Mouse (Mus musculus): ENCODE data around the gene Sall1. TPM values are rescaled to one million over a fixed set of nuclear protein-coding genes. Genes with fewer than 3 reads are reported as not detected.

Gene Sall1
- 2.4 and 2.6 TPM in 2 replicates for polyA plus RNA-seq (2014; fragmentation: Nextera tagmentation; extraction: Ambion mirVana)

DNA sequence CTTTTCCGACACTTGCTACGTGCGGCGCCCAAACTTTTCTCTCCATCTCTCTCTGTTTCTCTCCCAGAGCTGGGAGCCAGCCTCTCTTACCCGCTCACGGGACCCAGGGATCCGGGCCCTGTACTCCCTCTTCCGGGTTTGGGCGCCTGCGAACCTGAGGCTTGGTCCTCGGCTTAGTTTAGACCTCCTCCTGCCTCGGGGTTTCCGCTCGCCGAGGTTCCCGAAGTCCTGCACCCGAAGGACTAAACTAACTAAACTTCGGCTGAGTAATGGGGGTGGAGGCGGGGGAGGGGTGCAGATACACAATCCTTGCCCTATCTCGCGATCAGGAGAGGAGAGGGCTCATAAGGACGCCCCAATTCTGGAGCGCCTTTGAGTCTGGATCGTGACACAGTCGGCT lies at the start of gene Sall1:
Gene Sall1 (minus strand): TSS at position 223 of the 400 bp plus-strand sequence.
- peak within 1 kb of the TSS; percentile 20; the same call in 1 of the 2 replicates for H3K9ac ChIP-seq (ENCODE audit: low read depth, low read length)

GRCm38 (mm10) chr8:89089916-89090315 lies 46.0 kb upstream of the Sall1 start:
- Histone ChIP-seq H3K9ac (ENCODE audit: low read depth, low read length) (no peak overlapping the region), H3K36me3 (ENCODE audit: control insufficient read depth, insufficient read depth, low read length) (no peaks in the 10 kb centered on the region), H3K27ac (ENCODE audit: low read depth, low read length) (no peak overlapping the region), H3K4me2 (no peak overlapping the region), H3K4me3 (ENCODE audit: low read depth, low read length) (no peak overlapping the region), H3K27me3 (replicated peaks; ENCODE audit: control insufficient read depth, insufficient read depth, low read length) (no peaks in the 10 kb centered on the region), H3K4me1 (replicated peaks; ENCODE audit: control insufficient read depth, insufficient read depth, low read length) (no peaks in the 10 kb centered on the region), H3K9me3 (ENCODE audit: control insufficient read depth, low read length) (no peaks in the 10 kb centered on the region)
- ATAC-seq (replicated peaks; ENCODE audit: low FRiP score): no peak
- WGBS: 48% methylated on average over 5 of the region's 5 CpGs
- DNase-seq (ENCODE audit: low spot score): no peak

More for the DNA sequence above, at the start of gene Sall1:
- no peaks in the 10 kb centered on the region for H3K9me3 ChIP-seq (ENCODE audit: control insufficient read depth, low read length)
- peaks cover 98% of the 10 kb centered on the region for H3K27me3 ChIP-seq (replicated peaks; ENCODE audit: control insufficient read depth, insufficient read depth, low read length)
- WGBS: under 1% methylated on average over 25 of the region's 25 CpGs
- peak; percentile 49 for DNase-seq (ENCODE audit: low spot score)
- no peaks in the 10 kb centered on the region; the same call in none of the 2 replicates for H3K4me1 ChIP-seq (replicated peaks; ENCODE audit: control insufficient read depth, insufficient read depth, low read length)
- H3K4me3 ChIP-seq (ENCODE audit: low read depth, low read length): peak within 1 kb of the TSS; percentile 56
- peak within 1 kb of the TSS; percentile 52 for H3K27ac ChIP-seq (ENCODE audit: low read depth, low read length)
- ATAC-seq (replicated peaks; ENCODE audit: low FRiP score): no peak
- H3K36me3 ChIP-seq (ENCODE audit: control insufficient read depth, insufficient read depth, low read length): no peaks in the 10 kb centered on the region
- H3K4me2 ChIP-seq: peak within 1 kb of the TSS; percentile 69

DNA sequence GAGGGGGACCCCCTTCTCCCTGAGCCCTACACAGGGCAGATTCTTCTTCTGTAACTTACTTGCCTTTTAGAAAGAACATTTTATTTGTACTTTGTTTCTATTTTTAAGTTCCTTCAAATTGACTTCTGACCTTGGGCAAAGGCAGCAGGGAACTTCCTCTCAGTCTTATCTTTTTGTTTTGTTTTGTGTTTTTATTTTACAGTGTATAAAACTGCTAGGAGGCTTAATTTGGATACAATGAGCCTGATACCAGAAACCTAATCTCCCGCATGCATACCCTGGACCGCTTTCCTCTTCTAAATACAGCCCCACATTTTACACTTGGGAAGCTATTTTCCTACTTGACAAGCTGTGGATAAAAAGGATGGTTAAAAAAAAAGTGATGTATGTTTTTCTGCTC lies 35.2 kb upstream of the Sall1 start:
- Histone ChIP-seq H3K4me2 (no peak overlapping the region), H3K4me1 (replicated peaks; ENCODE audit: control insufficient read depth, insufficient read depth, low read length) (no peaks in the 10 kb centered on the region), H3K9ac (ENCODE audit: low read depth, low read length) (no peak overlapping the region), H3K9me3 (ENCODE audit: control insufficient read depth, low read length) (no peaks in the 10 kb centered on the region), H3K27me3 (replicated peaks; ENCODE audit: control insufficient read depth, insufficient read depth, low read length) (no peaks in the 10 kb centered on the region), H3K27ac (ENCODE audit: low read depth, low read length) (no peak overlapping the region), H3K4me3 (ENCODE audit: low read depth, low read length) (no peak overlapping the region), H3K36me3 (ENCODE audit: control insufficient read depth, insufficient read depth, low read length) (no peaks in the 10 kb centered on the region)
- 77% methylated on average over 2 of the region's 2 CpGs for whole genome bisulfite sequencing
- ATAC-seq (replicated peaks; ENCODE audit: low FRiP score) (no peak), DNase-seq (ENCODE audit: low spot score) (no peak)

DNA sequence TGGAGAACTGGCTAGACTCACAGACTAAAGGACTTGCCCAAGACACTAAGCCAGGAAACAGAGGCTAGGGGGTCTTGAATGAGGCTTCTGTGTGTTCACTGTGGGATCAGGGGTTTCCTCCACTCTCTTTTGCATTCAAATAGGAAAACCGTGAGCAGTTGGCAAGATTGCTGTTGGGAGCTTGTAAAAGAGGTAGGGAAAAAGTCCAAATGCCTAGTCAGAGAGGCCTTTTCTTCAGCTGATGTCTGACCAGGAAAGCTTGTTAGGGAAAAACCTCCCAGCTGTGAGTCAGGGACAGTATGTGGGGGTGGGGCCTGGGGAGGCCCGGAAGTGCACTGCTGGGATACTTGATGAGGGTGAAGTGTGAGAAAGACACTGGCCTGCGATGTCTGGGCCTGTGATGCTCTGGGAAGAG lies 29.0 kb upstream of the Sall1 start:
- WGBS: 26% methylated on average over 3 of the region's 3 CpGs
- Histone ChIP-seq H3K4me3 (ENCODE audit: low read depth, low read length) (no peak overlapping the region), H3K9me3 (ENCODE audit: control insufficient read depth, low read length) (no peaks in the 10 kb centered on the region), H3K36me3 (ENCODE audit: control insufficient read depth, insufficient read depth, low read length) (no peaks in the 10 kb centered on the region), H3K4me2 (no peak overlapping the region), H3K9ac (ENCODE audit: low read depth, low read length) (no peak overlapping the region), H3K27ac (ENCODE audit: low read depth, low read length) (no peak overlapping the region), H3K4me1 (replicated peaks; ENCODE audit: control insufficient read depth, insufficient read depth, low read length) (no peaks in the 10 kb centered on the region), H3K27me3 (replicated peaks; ENCODE audit: control insufficient read depth, insufficient read depth, low read length) (no peaks in the 10 kb centered on the region)
- ATAC-seq (replicated peaks; ENCODE audit: low FRiP score) (no peak), DNase-seq (ENCODE audit: low spot score) (no peak)

GRCm38 (mm10) chr8:89067499-89067898 lies 23.5 kb upstream of the Sall1 start:
- Histone ChIP-seq H3K27ac (ENCODE audit: low read depth, low read length) (no peak overlapping the region), H3K4me1 (replicated peaks; ENCODE audit: control insufficient read depth, insufficient read depth, low read length) (no peaks in the 10 kb centered on the region), H3K27me3 (replicated peaks; ENCODE audit: control insufficient read depth, insufficient read depth, low read length) (no peaks in the 10 kb centered on the region), H3K36me3 (ENCODE audit: control insufficient read depth, insufficient read depth, low read length) (no peaks in the 10 kb centered on the region), H3K9ac (ENCODE audit: low read depth, low read length) (no peak overlapping the region), H3K4me2 (no peak overlapping the region), H3K9me3 (ENCODE audit: control insufficient read depth, low read length) (no peaks in the 10 kb centered on the region), H3K4me3 (ENCODE audit: low read depth, low read length) (no peak overlapping the region)
- DNase-seq (ENCODE audit: low spot score) (no peak), ATAC-seq (replicated peaks; ENCODE audit: low FRiP score) (no peak)
- 75% methylated on average over 3 of the region's 3 CpGs for WGBS

- H3K9ac ChIP-seq (ENCODE audit: low read depth, low read length): no peak overlapping the region
- no peaks in the 10 kb centered on the region for H3K36me3 ChIP-seq (ENCODE audit: control insufficient read depth, insufficient read depth, low read length)
- no peak overlapping the region for H3K27ac ChIP-seq (ENCODE audit: low read depth, low read length)
- H3K4me2 ChIP-seq: no peak overlapping the region
- no peaks in the 10 kb centered on the region for H3K4me1 ChIP-seq (replicated peaks; ENCODE audit: control insufficient read depth, insufficient read depth, low read length)
- DNase-seq (ENCODE audit: low spot score): no peak
- WGBS: 77% methylated on average over 9 of the region's 9 CpGs
- no peak for ATAC-seq (replicated peaks; ENCODE audit: low FRiP score)
- no peak overlapping the region for H3K4me3 ChIP-seq (ENCODE audit: low read depth, low read length)
- no peaks in the 10 kb centered on the region for H3K9me3 ChIP-seq (ENCODE audit: control insufficient read depth, low read length)
- 0 out of 2 replicates have a peak, but pooled peaks cover 3% of the 10 kb centered on the region for H3K27me3 ChIP-seq (replicated peaks; ENCODE audit: control insufficient read depth, insufficient read depth, low read length)
Measured at GRCm38 (mm10) chr8:89064042-89064441, 20.1 kb upstream of the Sall1 start.

DNA sequence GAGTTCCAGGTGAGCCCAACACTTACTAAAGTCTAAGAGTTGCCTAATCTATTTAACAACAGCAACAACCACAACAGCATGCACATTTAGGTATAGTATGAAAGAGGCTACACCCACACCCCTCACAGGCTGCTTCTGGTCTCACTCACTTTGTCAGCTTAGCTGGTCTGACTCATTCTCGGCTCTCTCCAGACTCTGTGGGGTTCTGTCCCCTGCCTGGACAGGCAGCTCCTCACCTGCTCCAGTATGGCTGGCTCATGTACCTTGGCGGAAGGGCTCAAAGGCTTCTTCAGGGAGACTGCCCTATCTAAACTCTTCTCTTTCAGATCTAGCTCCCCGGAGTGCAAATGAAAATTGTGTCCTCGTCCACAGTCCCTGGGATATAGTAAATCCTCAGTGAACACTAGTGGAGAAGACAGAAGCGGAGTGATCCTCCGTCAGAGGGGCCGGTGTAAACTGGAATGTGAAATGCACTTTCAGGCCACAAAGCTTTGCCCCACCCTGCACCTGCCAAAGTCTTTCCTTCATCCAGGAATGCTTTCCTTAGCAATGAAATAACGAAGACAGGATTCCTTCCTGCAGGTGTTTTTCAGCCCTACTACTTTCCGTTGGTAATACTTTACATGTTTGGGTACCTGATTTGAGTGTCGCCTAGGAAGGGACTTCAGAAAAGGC lies 19.5 kb upstream of the Sall1 start:
- no peaks in the 10 kb centered on the region for H3K4me1 ChIP-seq (replicated peaks; ENCODE audit: control insufficient read depth, insufficient read depth, low read length)
- ATAC-seq (replicated peaks; ENCODE audit: low FRiP score): no peak
- no peaks in the 10 kb centered on the region for H3K9me3 ChIP-seq (ENCODE audit: control insufficient read depth, low read length)
- no peak for DNase-seq (ENCODE audit: low spot score)
- H3K36me3 ChIP-seq (ENCODE audit: control insufficient read depth, insufficient read depth, low read length): no peaks in the 10 kb centered on the region
- no peak overlapping the region for H3K27ac ChIP-seq (ENCODE audit: low read depth, low read length)
- no peak overlapping the region for H3K4me3 ChIP-seq (ENCODE audit: low read depth, low read length)
- 0 out of 2 replicates have a peak, but pooled peaks cover 3% of the 10 kb centered on the region for H3K27me3 ChIP-seq (replicated peaks; ENCODE audit: control insufficient read depth, insufficient read depth, low read length)
- no peak overlapping the region for H3K9ac ChIP-seq (ENCODE audit: low read depth, low read length)
- H3K4me2 ChIP-seq: no peak overlapping the region
- 76% methylated on average over 10 of the region's 10 CpGs for WGBS

DNA sequence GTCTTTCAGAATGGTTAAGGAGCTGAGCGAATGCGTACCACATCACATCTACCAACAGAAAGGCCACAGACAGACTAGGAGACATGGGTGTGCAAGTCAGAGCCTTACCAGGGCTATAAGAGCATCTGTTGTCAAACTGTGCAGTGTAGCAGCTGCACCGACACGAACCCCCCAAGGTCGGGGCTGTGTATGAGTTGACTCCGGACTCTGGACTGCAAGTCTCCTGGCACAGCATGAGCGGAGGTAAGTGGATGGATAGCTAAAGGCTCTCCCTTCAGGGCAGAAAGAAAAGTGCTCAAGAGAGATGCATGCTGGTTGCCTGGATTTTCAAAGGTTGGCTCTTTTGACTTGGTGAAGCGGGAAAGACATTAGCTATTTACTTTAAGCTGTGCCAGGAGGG lies 16.8 kb upstream of the Sall1 start:
- Histone ChIP-seq H3K27me3 (replicated peaks; ENCODE audit: control insufficient read depth, insufficient read depth, low read length) (0 out of 2 replicates have a peak, but pooled peaks cover 3% of the 10 kb centered on the region), H3K9me3 (ENCODE audit: control insufficient read depth, low read length) (no peaks in the 10 kb centered on the region), H3K4me1 (replicated peaks; ENCODE audit: control insufficient read depth, insufficient read depth, low read length) (no peaks in the 10 kb centered on the region), H3K4me2 (no peak overlapping the region), H3K4me3 (ENCODE audit: low read depth, low read length) (no peak overlapping the region), H3K27ac (ENCODE audit: low read depth, low read length) (no peak overlapping the region), H3K9ac (ENCODE audit: low read depth, low read length) (no peak overlapping the region), H3K36me3 (ENCODE audit: control insufficient read depth, insufficient read depth, low read length) (no peaks in the 10 kb centered on the region)
- ATAC-seq (replicated peaks; ENCODE audit: low FRiP score) (no peak), DNase-seq (ENCODE audit: low spot score) (no peak)
- 84% methylated on average over 8 of the region's 8 CpGs for WGBS

DNA sequence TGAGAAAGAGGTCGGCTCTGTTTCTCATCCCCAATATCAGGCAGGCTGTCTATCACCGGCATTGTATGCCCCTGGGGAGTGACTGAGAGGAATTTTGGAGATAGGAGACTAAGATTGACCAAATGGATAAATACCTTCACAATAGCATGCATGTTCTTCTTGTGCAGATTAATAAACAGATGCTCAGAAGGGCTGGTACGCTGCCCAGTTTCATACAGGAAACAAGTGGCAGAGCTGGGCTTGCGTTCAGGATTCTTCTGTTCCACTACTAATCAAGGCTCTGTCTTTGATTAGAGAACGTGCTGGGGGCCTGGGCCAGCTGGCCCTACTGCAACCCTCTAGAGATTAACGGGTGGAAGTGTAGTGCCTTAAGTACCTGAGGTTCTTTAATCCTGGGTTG lies 15.5 kb upstream of the Sall1 start:
- Histone ChIP-seq H3K4me3 (ENCODE audit: low read depth, low read length) (no peak overlapping the region), H3K4me2 (no peak overlapping the region), H3K27ac (ENCODE audit: low read depth, low read length) (no peak overlapping the region), H3K9me3 (ENCODE audit: control insufficient read depth, low read length) (no peaks in the 10 kb centered on the region), H3K36me3 (ENCODE audit: control insufficient read depth, insufficient read depth, low read length) (no peaks in the 10 kb centered on the region), H3K27me3 (replicated peaks; ENCODE audit: control insufficient read depth, insufficient read depth, low read length) (0 out of 2 replicates have a peak, but pooled peaks cover 3% of the 10 kb centered on the region), H3K9ac (ENCODE audit: low read depth, low read length) (no peak overlapping the region), H3K4me1 (replicated peaks; ENCODE audit: control insufficient read depth, insufficient read depth, low read length) (no peaks in the 10 kb centered on the region)
- 44% methylated on average over 6 of the region's 6 CpGs for WGBS
- ATAC-seq (replicated peaks; ENCODE audit: low FRiP score) (no peak), DNase-seq (ENCODE audit: low spot score) (no peak)

All from liver, embryonic 11.5 days (tissue).